Mouse (Mus musculus): ENCODE data around the gene Crybb3. TPM values are rescaled to one million over a fixed set of nuclear protein-coding genes. Genes with fewer than 3 reads are reported as not detected.

Gene Crybb3
- total and polyA plus RNA-seq, 2 experiments from 2014 or later = 0.89 TPM; not detected in 1

- Histone ChIP-seq H3K9ac (replicated peaks; ENCODE audit: low read depth, low read length) (no peak overlapping the region), H3K4me1 (ENCODE audit: control insufficient read depth, insufficient read depth) (peaks cover 17% of the 10 kb centered on the region), H3K4me3 (ENCODE audit: low read depth, low read length) (no peak overlapping the region), H3K27ac (ENCODE audit: low read depth) (no peak overlapping the region), H3K36me3 (replicated peaks; ENCODE audit: control insufficient read depth, insufficient read depth, low read length) (peaks cover 29% of the 10 kb centered on the region), H3K27me3 (ENCODE audit: control insufficient read depth, insufficient read depth, low read length) (no peaks in the 10 kb centered on the region), H3K9me3 (replicated peaks; ENCODE audit: control insufficient read depth, low read length) (no peaks in the 10 kb centered on the region), H3K4me2 (ENCODE audit: low read depth, low read length) (no peak overlapping the region)
- 39% methylated on average over 7 of the region's 7 CpGs for WGBS
- DNase-seq (ENCODE audit: low spot score) (no peak), ATAC-seq (ENCODE audit: insufficient read depth, low read depth) (no peak)
- TF ChIP-seq CTCF (IDR thresholded peaks at IDR 0.05; ENCODE audit: low read depth) (no peak), EP300 (IDR thresholded peaks at IDR 0.05; ENCODE audit: low read depth) (no peak)
These were observed 21.1 kb upstream of the Crybb3 start for GRCm38 (mm10) chr5:113102455-113102854.

DNA sequence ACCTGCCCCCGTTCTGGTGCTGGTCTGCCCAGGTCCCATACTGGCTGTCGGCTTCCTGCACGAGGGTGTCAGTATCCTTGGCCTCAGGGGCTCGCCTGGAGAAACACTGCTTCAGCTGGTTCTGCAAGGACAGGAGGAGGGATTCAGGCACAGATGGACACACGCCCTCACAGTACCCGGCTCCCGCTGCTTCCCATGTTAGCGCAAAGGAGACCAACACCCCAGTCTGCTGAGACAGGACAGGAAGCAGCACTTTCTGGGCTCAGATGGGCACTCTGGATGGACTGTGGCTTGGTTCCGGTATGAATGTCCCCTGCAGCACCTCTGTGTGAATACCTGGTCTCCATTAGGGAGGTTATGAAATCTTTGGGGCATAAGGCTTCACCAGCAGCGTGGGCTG is 20.1 kb upstream of the Crybb3 start:
- Histone ChIP-seq H3K4me3 (ENCODE audit: low read depth, low read length) (no peak overlapping the region), H3K36me3 (replicated peaks; ENCODE audit: control insufficient read depth, insufficient read depth, low read length) (peaks cover 39% of the 10 kb centered on the region), H3K4me2 (ENCODE audit: low read depth, low read length) (no peak overlapping the region), H3K9ac (replicated peaks; ENCODE audit: low read depth, low read length) (no peak overlapping the region), H3K9me3 (replicated peaks; ENCODE audit: control insufficient read depth, low read length) (no peaks in the 10 kb centered on the region), H3K27me3 (ENCODE audit: control insufficient read depth, insufficient read depth, low read length) (no peaks in the 10 kb centered on the region), H3K27ac (ENCODE audit: low read depth) (no peak overlapping the region), H3K4me1 (ENCODE audit: control insufficient read depth, insufficient read depth) (peaks cover 8% of the 10 kb centered on the region; the same call in 1 of the 2 replicates)
- TF ChIP-seq CTCF (IDR thresholded peaks at IDR 0.05; ENCODE audit: low read depth) (no peak), EP300 (IDR thresholded peaks at IDR 0.05; ENCODE audit: low read depth) (no peak)
- WGBS = 78% methylated on average over 10 of the region's 10 CpGs
- DNase-seq (ENCODE audit: low spot score) (no peak), ATAC-seq (ENCODE audit: insufficient read depth, low read depth) (no peak)

- Histone ChIP-seq H3K27me3 (ENCODE audit: control insufficient read depth, insufficient read depth, low read length) (no peaks in the 10 kb centered on the region), H3K4me3 (ENCODE audit: low read depth, low read length) (no peak overlapping the region), H3K36me3 (replicated peaks; ENCODE audit: control insufficient read depth, insufficient read depth, low read length) (peaks cover 50% of the 10 kb centered on the region), H3K4me2 (ENCODE audit: low read depth, low read length) (no peak overlapping the region), H3K9ac (replicated peaks; ENCODE audit: low read depth, low read length) (no peak overlapping the region), H3K9me3 (replicated peaks; ENCODE audit: control insufficient read depth, low read length) (no peaks in the 10 kb centered on the region), H3K4me1 (ENCODE audit: control insufficient read depth, insufficient read depth) (peaks cover 8% of the 10 kb centered on the region; the same call in 1 of the 2 replicates), H3K27ac (ENCODE audit: low read depth) (no peak overlapping the region)
- WGBS = 78% methylated on average over 11 of the region's 11 CpGs
- ATAC-seq (ENCODE audit: insufficient read depth, low read depth) (no peak), DNase-seq (ENCODE audit: low spot score) (no peak)
- TF ChIP-seq EP300 (IDR thresholded peaks at IDR 0.05; ENCODE audit: low read depth) = no peak
- no peak for TF ChIP-seq CTCF (IDR thresholded peaks at IDR 0.05; ENCODE audit: low read depth)
These were observed 19.0 kb upstream of the Crybb3 start for GRCm38 (mm10) chr5:113100422-113100821.

GRCm38 (mm10) chr5:113099546-113099945 is 18.2 kb upstream of the Crybb3 start:
- H3K36me3 ChIP-seq (replicated peaks; ENCODE audit: control insufficient read depth, insufficient read depth, low read length) = peaks cover 58% of the 10 kb centered on the region
- ATAC-seq (ENCODE audit: insufficient read depth, low read depth) = peak; percentile 52; the same call in 1 of the 2 replicates
- no peak overlapping the region for H3K4me2 ChIP-seq (ENCODE audit: low read depth, low read length)
- H3K4me3 ChIP-seq (ENCODE audit: low read depth, low read length) = no peak overlapping the region
- H3K9me3 ChIP-seq (replicated peaks; ENCODE audit: control insufficient read depth, low read length) = no peaks in the 10 kb centered on the region
- peak; percentile 76 for DNase-seq (ENCODE audit: low spot score)
- no peak overlapping the region for H3K27ac ChIP-seq (ENCODE audit: low read depth)
- no peak overlapping the region for H3K9ac ChIP-seq (replicated peaks; ENCODE audit: low read depth, low read length)
- TF ChIP-seq CTCF (IDR thresholded peaks at IDR 0.05; ENCODE audit: low read depth) (peak; percentile 100), EP300 (IDR thresholded peaks at IDR 0.05; ENCODE audit: low read depth) (no peak)
- H3K4me1 ChIP-seq (ENCODE audit: control insufficient read depth, insufficient read depth) = peaks cover 8% of the 10 kb centered on the region; the same call in 1 of the 2 replicates
- no peaks in the 10 kb centered on the region for H3K27me3 ChIP-seq (ENCODE audit: control insufficient read depth, insufficient read depth, low read length)
- 13% methylated on average over 1 of the region's 1 CpGs for WGBS

- Histone ChIP-seq H3K4me2 (ENCODE audit: low read depth, low read length) (no peak overlapping the region), H3K4me1 (ENCODE audit: control insufficient read depth, insufficient read depth) (peaks cover 6% of the 10 kb centered on the region; the same call in 1 of the 2 replicates), H3K9me3 (replicated peaks; ENCODE audit: control insufficient read depth, low read length) (no peaks in the 10 kb centered on the region), H3K4me3 (ENCODE audit: low read depth, low read length) (no peak overlapping the region), H3K9ac (replicated peaks; ENCODE audit: low read depth, low read length) (no peak overlapping the region), H3K36me3 (replicated peaks; ENCODE audit: control insufficient read depth, insufficient read depth, low read length) (peaks cover 77% of the 10 kb centered on the region), H3K27ac (ENCODE audit: low read depth) (no peak overlapping the region), H3K27me3 (ENCODE audit: control insufficient read depth, insufficient read depth, low read length) (no peaks in the 10 kb centered on the region)
- DNase-seq (ENCODE audit: low spot score) = no peak
- no peak for ATAC-seq (ENCODE audit: insufficient read depth, low read depth)
- 94% methylated on average over 17 of the region's 17 CpGs for WGBS
- no peak for TF ChIP-seq CTCF (IDR thresholded peaks at IDR 0.05; ENCODE audit: low read depth)
- no peak for TF ChIP-seq EP300 (IDR thresholded peaks at IDR 0.05; ENCODE audit: low read depth)
These were observed 16.2 kb upstream of the Crybb3 start for GRCm38 (mm10) chr5:113097551-113097950.

GRCm38 (mm10) chr5:113095456-113095855 is 14.1 kb upstream of the Crybb3 start:
- Histone ChIP-seq H3K9me3 (replicated peaks; ENCODE audit: control insufficient read depth, low read length) (no peaks in the 10 kb centered on the region), H3K27ac (ENCODE audit: low read depth) (no peak overlapping the region), H3K4me2 (ENCODE audit: low read depth, low read length) (no peak overlapping the region), H3K27me3 (ENCODE audit: control insufficient read depth, insufficient read depth, low read length) (no peaks in the 10 kb centered on the region), H3K4me3 (ENCODE audit: low read depth, low read length) (no peak overlapping the region), H3K4me1 (ENCODE audit: control insufficient read depth, insufficient read depth) (no peaks in the 10 kb centered on the region), H3K36me3 (replicated peaks; ENCODE audit: control insufficient read depth, insufficient read depth, low read length) (peaks cover 90% of the 10 kb centered on the region), H3K9ac (replicated peaks; ENCODE audit: low read depth, low read length) (no peak overlapping the region)
- TF ChIP-seq EP300 (IDR thresholded peaks at IDR 0.05; ENCODE audit: low read depth) = no peak
- no peak for TF ChIP-seq CTCF (IDR thresholded peaks at IDR 0.05; ENCODE audit: low read depth)
- 90% methylated on average over 18 of the region's 18 CpGs for WGBS
- DNase-seq (ENCODE audit: low spot score) (no peak), ATAC-seq (ENCODE audit: insufficient read depth, low read depth) (no peak)

Measured in heart, postnatal 0 days (tissue).